17 mouse cellular contexts compared by ENCODE assay signal in the genomic region with DNA sequence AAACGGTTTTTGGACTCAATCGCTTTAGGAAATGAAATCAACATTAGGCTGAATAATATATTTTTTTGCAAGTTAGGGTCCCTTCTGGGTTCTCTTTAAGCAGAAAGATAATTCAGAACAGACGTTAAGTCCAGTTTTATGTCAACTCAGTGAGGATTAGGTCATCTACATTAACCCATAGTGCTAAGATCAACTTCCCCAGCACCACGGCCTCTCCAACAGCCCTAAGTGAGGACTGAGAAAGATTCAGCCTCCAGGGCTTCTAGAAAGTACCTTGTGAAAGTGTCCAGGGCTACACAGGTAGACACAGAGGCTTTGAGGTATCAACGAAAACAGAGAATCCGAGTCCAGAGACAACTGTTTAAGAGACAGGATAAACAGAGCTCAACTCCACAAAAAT. TPM values are rescaled to one million over a fixed set of nuclear protein-coding genes. Genes with fewer than 3 reads are reported as not detected.
DNase-seq lines count a peak whose midpoint lies in the region; ATAC-seq and TF ChIP-seq lines count a peak whose summit lies in the region.
"Had no signal": no experiment of that assay in that cellular context is flagged by ENCODE, and none has a peak within 500 bp of the region (broad histone marks: within the 10 kb centered on the region; RNA-seq: fewer than 3 reads in every experiment).

No protein-coding gene starts in this region.

- no peaks in the 10 kb centered on the region for H3K27me3 ChIP-seq in hindbrain, embryonic 11.5 days (ENCODE audit: control insufficient read depth, insufficient read depth, low read length)
- no peaks in the 10 kb centered on the region for H3K27me3 ChIP-seq in hindbrain, postnatal 0 days (ENCODE audit: insufficient read depth, low read length)
- H3K27me3 ChIP-seq in embryonic facial prominence, embryonic 15.5 days, result no peaks in the 10 kb centered on the region
- H3K27me3 ChIP-seq in limb, embryonic 12.5 days, result peaks cover 4% of the 10 kb centered on the region; the same call in 1 of the 2 replicates
- H3K27me3 ChIP-seq: CH12.LX; midbrain, embryonic 13.5 days had no signal

- no peak for TF ChIP-seq CTCF in hindbrain, postnatal 0 days (IDR thresholded peaks at IDR 0.05; ENCODE audit: low read depth)

- H3K4me1 ChIP-seq in hindbrain, embryonic 11.5 days (replicated peaks; ENCODE audit: control insufficient read depth, insufficient read depth, low read length), result peaks cover 4% of the 10 kb centered on the region
- H3K4me1 ChIP-seq in hindbrain, postnatal 0 days (ENCODE audit: insufficient read depth, low read length), result no peaks in the 10 kb centered on the region
- H3K4me1 ChIP-seq in embryonic facial prominence, embryonic 15.5 days, result peaks cover 23% of the 10 kb centered on the region
- peaks cover 27% of the 10 kb centered on the region for H3K4me1 ChIP-seq in limb, embryonic 12.5 days (replicated peaks)

- H3K9me3 ChIP-seq in hindbrain, embryonic 11.5 days (ENCODE audit: control insufficient read depth, low read length), result no peaks in the 10 kb centered on the region
- H3K9me3 ChIP-seq in hindbrain, postnatal 0 days (ENCODE audit: low read length), result no peaks in the 10 kb centered on the region; the same call in 1 of the 2 replicates
- H3K9me3 ChIP-seq in embryonic facial prominence, embryonic 15.5 days (replicated peaks), result 0 out of 2 replicates have a peak, but pooled peaks cover 3% of the 10 kb centered on the region
- 0 out of 2 replicates have a peak, but pooled peaks cover 4% of the 10 kb centered on the region for H3K9me3 ChIP-seq in limb, embryonic 12.5 days

- ATAC-seq in hindbrain, embryonic 11.5 days (ENCODE audit: low FRiP score), result peak; percentile 20; the same call in 1 of the 2 replicates
- ATAC-seq in hindbrain, postnatal 0 days, result no peak
- ATAC-seq in embryonic facial prominence, embryonic 15.5 days (ENCODE audit: insufficient number of reproducible peaks, low FRiP score, low TSS enrichment, low read depth), result no peak
- no peak; the same call in 1 of the 2 replicates for ATAC-seq in limb, embryonic 12.5 days (ENCODE audit: insufficient number of reproducible peaks, insufficient read depth, low FRiP score, low TSS enrichment, low read depth)
- ATAC-seq: forebrain, postnatal 0 days had no signal

- WGBS in hindbrain, embryonic 11.5 days, result 52% methylated on average over 6 of the region's 6 CpGs
- 54% methylated on average over 6 of the region's 6 CpGs for WGBS in hindbrain, postnatal 0 days
- 30% methylated on average over 6 of the region's 6 CpGs for WGBS in embryonic facial prominence, embryonic 15.5 days
- WGBS in limb, embryonic 12.5 days, result 22% methylated on average over 6 of the region's 6 CpGs

- no peaks in the 10 kb centered on the region for H3K36me3 ChIP-seq in hindbrain, embryonic 11.5 days (ENCODE audit: control insufficient read depth, insufficient read depth, low read length)
- no peaks in the 10 kb centered on the region for H3K36me3 ChIP-seq in hindbrain, postnatal 0 days (ENCODE audit: insufficient read depth, low read length)
- H3K36me3 ChIP-seq in embryonic facial prominence, embryonic 15.5 days, result no peaks in the 10 kb centered on the region
- no peaks in the 10 kb centered on the region for H3K36me3 ChIP-seq in limb, embryonic 12.5 days
- H3K36me3 ChIP-seq: heart, embryonic 13.5 days; midbrain, embryonic 13.5 days had no signal

- no peak overlapping the region for H3K4me2 ChIP-seq in hindbrain, embryonic 11.5 days (replicated peaks; ENCODE audit: low read depth, low read length)
- H3K4me2 ChIP-seq in hindbrain, postnatal 0 days (ENCODE audit: low read depth, low read length), result no peak overlapping the region
- H3K4me2 ChIP-seq in embryonic facial prominence, embryonic 15.5 days (replicated peaks), result no peak overlapping the region
- H3K4me2 ChIP-seq in limb, embryonic 12.5 days, result peak overlapping the region; percentile 41
- H3K4me2 ChIP-seq: heart, embryonic 13.5 days; midbrain, embryonic 13.5 days had no signal

- DNase-seq in hindbrain, embryonic 11.5 days (ENCODE audit: low spot score), result no peak
- no peak for DNase-seq in hindbrain, postnatal 0 days (ENCODE audit: low spot score)
- peak; percentile 6 for DNase-seq in NIH3T3 (ENCODE audit: low read depth)
- no peak for DNase-seq in T-cell, adult 2 months (ENCODE audit: low spot score)
- DNase-seq in lung, adult 18-20 months, result no peak
- DNase-seq in right cerebral cortex, postnatal 25 days, result no peak
- DNase-seq: adrenal gland, postnatal 36 days; cerebellum, adult 11-12 months; cerebellum, postnatal 25 days; forebrain, postnatal 0 days; liver; lung, postnatal 10 days had no signal

- H3K4me3 ChIP-seq in hindbrain, embryonic 11.5 days (ENCODE audit: low read depth, low read length), result no peak overlapping the region
- H3K4me3 ChIP-seq in hindbrain, postnatal 0 days (ENCODE audit: low read length), result no peak overlapping the region
- H3K4me3 ChIP-seq in embryonic facial prominence, embryonic 15.5 days (replicated peaks), result no peak overlapping the region
- no peak overlapping the region for H3K4me3 ChIP-seq in limb, embryonic 12.5 days (replicated peaks)
- H3K4me3 ChIP-seq: heart, embryonic 13.5 days; midbrain, embryonic 13.5 days had no signal

- H3K27ac ChIP-seq in hindbrain, embryonic 11.5 days (ENCODE audit: low read depth, low read length), result no peak overlapping the region; the same call in 1 of the 2 replicates
- H3K27ac ChIP-seq in hindbrain, postnatal 0 days, result no peak overlapping the region
- 0 out of 2 replicates have a peak overlapping the region, but pooled peaks have one; percentile 17 for H3K27ac ChIP-seq in embryonic facial prominence, embryonic 15.5 days (replicated peaks)
- peak overlapping the region; percentile 79 for H3K27ac ChIP-seq in limb, embryonic 12.5 days
- H3K27ac ChIP-seq: heart, embryonic 13.5 days; midbrain, embryonic 13.5 days had no signal

- H3K9ac ChIP-seq in hindbrain, embryonic 11.5 days (ENCODE audit: low read depth, low read length), result no peak overlapping the region
- H3K9ac ChIP-seq in hindbrain, postnatal 0 days (replicated peaks; ENCODE audit: low read length), result no peak overlapping the region
- H3K9ac ChIP-seq in embryonic facial prominence, embryonic 15.5 days, result no peak overlapping the region
- H3K9ac ChIP-seq in limb, embryonic 12.5 days (replicated peaks), result no peak overlapping the region
- H3K9ac ChIP-seq: forebrain, postnatal 0 days; heart, embryonic 13.5 days; midbrain, embryonic 13.5 days had no signal

RNA-seq across cellular contexts. Expression of gene Srgap3, which starts 11.3 kb away (rescaled TPM):
- polyA plus RNA-seq in hindbrain, embryonic 11.5 days (2014; fragmentation: Nextera tagmentation; extraction: Ambion mirVana), result 49.8 and 89.6 TPM in 2 replicates
- 49.4 and 55.8 TPM in 2 replicates for total RNA-seq in hindbrain, postnatal 0 days (2014; rRNA removed)
- 20.6 and 23.7 TPM in 2 replicates for polyA plus RNA-seq in hindbrain, postnatal 0 days (2015; fragmentation: Nextera tagmentation; extraction: Ambion mirVana)
- 6.1 and 6.9 TPM in 2 replicates for polyA plus RNA-seq in embryonic facial prominence, embryonic 15.5 days (2015; fragmentation: Nextera tagmentation; extraction: Ambion mirVana)
- polyA plus RNA-seq in limb, embryonic 12.5 days (2016; fragmentation: Nextera tagmentation; extraction: Ambion mirVana), result 5.3 and 5.7 TPM in 2 replicates

Comparison
In these comparisons a context has a peak if more than half of its experiments do, and no peak if none do; other contexts are left out.
1. H3K27ac ChIP-seq: peak in embryonic facial prominence, embryonic 15.5 days (single experiment) and limb, embryonic 12.5 days (single experiment); none in hindbrain, embryonic 11.5 days (single experiment) and hindbrain, postnatal 0 days (single experiment).